Mouse (Mus musculus): ENCODE data around the gene Olfr401. TPM values are rescaled to one million over a fixed set of nuclear protein-coding genes. Genes with fewer than 3 reads are reported as not detected.

The Olfr401 gene
- polyA plus RNA-seq, 1 experiment from 2014 or later = not detected

Other genes starting within 250 kb of the Olfr401 start
- gene Olfr394, start 222.9 kb upstream of the Olfr401 start, polyA plus RNA-seq (2014; fragmentation: Nextera tagmentation; extraction: Ambion mirVana) = not detected in 2 replicates
- gene Olfr395, start 204.4 kb upstream of the Olfr401 start, polyA plus RNA-seq (2014; fragmentation: Nextera tagmentation; extraction: Ambion mirVana) = not detected in 2 replicates
- gene Olfr23, start 177.0 kb upstream of the Olfr401 start, polyA plus RNA-seq (2014; fragmentation: Nextera tagmentation; extraction: Ambion mirVana) = not detected in 2 replicates
- gene Olfr397, start 152.9 kb upstream of the Olfr401 start, polyA plus RNA-seq (2014; fragmentation: Nextera tagmentation; extraction: Ambion mirVana) = not detected in 2 replicates
- gene Olfr398, start 123.3 kb upstream of the Olfr401 start, polyA plus RNA-seq (2014; fragmentation: Nextera tagmentation; extraction: Ambion mirVana) = not detected in 2 replicates
- not detected in 2 replicates for gene Olfr139, start 57.2 kb upstream of the Olfr401 start, polyA plus RNA-seq (2014; fragmentation: Nextera tagmentation; extraction: Ambion mirVana)
- not detected in 2 replicates for gene Olfr399, start 57.1 kb upstream of the Olfr401 start, polyA plus RNA-seq (2014; fragmentation: Nextera tagmentation; extraction: Ambion mirVana)
- not detected in 2 replicates for gene Zfp616, start 43.8 kb upstream of the Olfr401 start, polyA plus RNA-seq (2014; fragmentation: Nextera tagmentation; extraction: Ambion mirVana)
- not detected in 2 replicates for gene Olfr402, start 39.8 kb downstream of the Olfr401 start, polyA plus RNA-seq (2014; fragmentation: Nextera tagmentation; extraction: Ambion mirVana)
- not detected in 2 replicates for gene Olfr403, start 72.5 kb downstream of the Olfr401 start, polyA plus RNA-seq (2014; fragmentation: Nextera tagmentation; extraction: Ambion mirVana)
- gene Olfr43, start 97.7 kb downstream of the Olfr401 start, polyA plus RNA-seq (2014; fragmentation: Nextera tagmentation; extraction: Ambion mirVana) = not detected in 2 replicates
- gene Olfr406, start 146.1 kb downstream of the Olfr401 start, polyA plus RNA-seq (2014; fragmentation: Nextera tagmentation; extraction: Ambion mirVana) = not detected in 2 replicates
- gene Olfr59, start 170.0 kb downstream of the Olfr401 start, polyA plus RNA-seq (2014; fragmentation: Nextera tagmentation; extraction: Ambion mirVana) = not detected in 2 replicates
- not detected in 2 replicates for gene Olfr410, start 224.3 kb downstream of the Olfr401 start, polyA plus RNA-seq (2014; fragmentation: Nextera tagmentation; extraction: Ambion mirVana)
- not detected in 2 replicates for gene Olfr411, start 238.9 kb downstream of the Olfr401 start, polyA plus RNA-seq (2014; fragmentation: Nextera tagmentation; extraction: Ambion mirVana)
- not detected in 2 replicates for gene Olfr412, start 248.4 kb downstream of the Olfr401 start, polyA plus RNA-seq (2014; fragmentation: Nextera tagmentation; extraction: Ambion mirVana)